Mouse (Mus musculus) heart, embryonic 14.5 days (tissue): Measurements from ENCODE around the gene Brpf1. TPM values are rescaled to one million over a fixed set of nuclear protein-coding genes. Genes with fewer than 3 reads are reported as not detected.

ENCODE experiments used
- ATAC-seq: fragments of 200-750 bp; cut with Nextera tagmentation; 2 replicates; pipeline ENCODE4 v1.8.0; 2017; ENCODE audit warnings: low read depth, moderate TSS enrichment; ENCODE audit not compliant: insufficient number of reproducible peaks, insufficient read depth, low FRiP score
- H3K27ac ChIP-seq, 2 experiments: fragments of 200-500 bp in 1 of 2; fragments of 300-500 bp in 1 of 2; sonication (generic) in 1 of 2; replicated peaks in 1 of 2; 2 replicates each; pipeline ENCODE4 v1.5.1; 2012 to 2014; ENCODE audit warnings: low read depth in 2 of 2, low read length in 2 of 2, control low read depth in 1 of 2, mild to moderate bottlenecking in 1 of 2, mixed read lengths in 1 of 2; ENCODE audit not compliant: control insufficient read depth in 1 of 2, insufficient read depth in 1 of 2
- H3K27me3 ChIP-seq: fragments of 300-500 bp; sonication (generic); 2 replicates; pipeline ENCODE4 v1.6.1; 2014; ENCODE audit warnings: mild to moderate bottlenecking, low read length, control low read depth; ENCODE audit not compliant: control insufficient read depth, insufficient read depth
- H3K36me3 ChIP-seq: fragments of 300-500 bp; sonication (generic); 2 replicates; pipeline ENCODE4 v1.6.1; 2014; ENCODE audit warnings: mild to moderate bottlenecking, control low read depth, low read length, mixed read lengths; ENCODE audit not compliant: control insufficient read depth, insufficient read depth
- H3K4me1 ChIP-seq, 2 experiments: fragments of 200-500 bp in 1 of 2; fragments of 300-500 bp in 1 of 2; sonication (generic) in 1 of 2; 2 replicates each; pipeline ENCODE4 v1.6.1; 2012 to 2014; ENCODE audit warnings: low read length in 2 of 2, control low read depth in 1 of 2, mixed read lengths in 1 of 2; ENCODE audit not compliant: control insufficient read depth in 2 of 2, insufficient read depth in 2 of 2
- H3K4me2 ChIP-seq: fragments of 300-500 bp; sonication (generic); 2 replicates; pipeline ENCODE4 v1.6.1; 2014; ENCODE audit warnings: mild to moderate bottlenecking, low read length
- H3K4me3 ChIP-seq, 2 experiments: fragments of 200-500 bp in 1 of 2; fragments of 300-500 bp in 1 of 2; sonication (generic) in 1 of 2; 2 replicates each; pipeline ENCODE4 v1.5.1; 2012 to 2014; ENCODE audit warnings: low read length in 2 of 2, mild to moderate bottlenecking in 2 of 2, control low read depth in 1 of 2, low read depth in 1 of 2, moderate library complexity in 1 of 2; ENCODE audit not compliant: control insufficient read depth in 1 of 2, insufficient read depth in 1 of 2
- H3K9ac ChIP-seq: fragments of 300-500 bp; sonication (generic); 2 replicates; pipeline ENCODE4 v1.6.1; 2014; ENCODE audit warnings: mild to moderate bottlenecking, low read length
- H3K9me3 ChIP-seq: fragments of 300-500 bp; sonication (generic); 2 replicates; pipeline ENCODE4 v1.6.1; 2016; ENCODE audit warnings: low read length, control low read depth; ENCODE audit not compliant: control insufficient read depth
- WGBS: fragments of 180-500 bp; shearing (Covaris S2); extraction: QIAGEN DNeasy Blood & Tissue Kit; methylation state at CpG from one replicate; pipeline ENCODE4 v1.1.7; 2014; 5-methylcytosine and 5-hydroxymethylcytosine counted together
- polyA plus RNA-seq: library from polyadenylated mRNA; unstranded; fragments of >200 nt; fragmentation: Nextera tagmentation; extraction: Ambion mirVana; gene quantifications from 2 replicates; pipeline ENCODE4 v1.2.1, GENCODE M21; 2014

Brpf1 gene
- polyA plus RNA-seq, 1 experiment from 2014 or later = 11.8 TPM

DNA sequence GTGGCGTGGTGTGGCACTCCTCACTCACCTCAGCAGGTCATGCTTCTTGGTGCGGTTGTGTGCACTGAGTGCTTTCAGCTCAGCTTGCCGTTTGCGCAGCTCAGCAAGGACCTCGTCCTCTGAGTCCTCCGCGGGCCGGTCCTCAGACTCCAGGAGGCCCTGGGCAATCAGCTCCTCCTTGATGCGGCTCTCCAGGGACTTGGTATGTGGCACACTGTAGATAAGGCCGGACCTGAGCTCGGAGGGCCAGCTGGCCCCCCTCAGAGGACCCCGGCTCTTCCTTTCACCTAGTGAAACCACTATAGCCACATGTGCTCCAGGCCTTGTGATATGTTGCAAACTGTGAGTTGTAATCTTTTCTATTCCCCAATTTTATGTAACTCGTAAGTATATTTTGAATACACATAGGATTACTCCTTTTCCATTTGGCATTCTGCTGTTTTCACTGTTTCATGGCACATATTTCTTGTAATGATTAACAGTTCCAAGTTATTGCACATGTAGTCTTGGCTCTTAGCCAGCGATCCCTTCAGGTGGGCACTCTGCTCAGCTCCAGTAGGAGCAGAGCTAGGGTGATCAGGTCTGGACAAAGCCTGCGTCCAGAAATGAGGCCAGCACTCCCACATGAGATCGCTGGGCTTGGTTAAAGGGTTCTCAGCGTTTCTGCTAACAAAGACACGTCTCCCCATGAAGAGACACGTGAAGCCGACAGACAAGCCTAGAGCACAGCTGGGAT lies 63.4 kb downstream of the Brpf1 start:
- Histone ChIP-seq H3K4me2 (no peak overlapping the region), H3K27me3 (no peaks in the 10 kb centered on the region), H3K27ac (no peak overlapping the region), H3K9me3 (no peaks in the 10 kb centered on the region), H3K36me3 (peaks cover 91% of the 10 kb centered on the region), H3K4me1 (no peaks in the 10 kb centered on the region), H3K9ac (no peak overlapping the region), H3K4me3 (no peak overlapping the region)
- 87% methylated on average over 20 of the region's 20 CpGs for WGBS
- no peak for ATAC-seq

- Histone ChIP-seq H3K36me3 (peaks cover 74% of the 10 kb centered on the region), H3K9me3 (no peaks in the 10 kb centered on the region), H3K9ac (no peak overlapping the region), H3K4me2 (no peak overlapping the region), H3K4me3 (no peak overlapping the region), H3K27ac (no peak overlapping the region), H3K27me3 (no peaks in the 10 kb centered on the region), H3K4me1 (peaks cover 0 to 6% of the 10 kb centered on the region in 2 experiments; a peak in 1 of 4 replicates)
- no peak for ATAC-seq
- 97% methylated on average over 4 of the region's 4 CpGs for WGBS
Observed at GRCm38 (mm10) chr6:113373491-113373890, 66.6 kb downstream of the Brpf1 start.

Other genes with a start within 250 kb of the Brpf1 start
- gene Setd5, start 229.8 kb upstream of the Brpf1 start, polyA plus RNA-seq = 57.0 and 59.1 TPM in 2 replicates
- 0.22 and 0.61 TPM in 2 replicates for gene Lhfpl4, start 111.8 kb upstream of the Brpf1 start, polyA plus RNA-seq
- gene Mtmr14, start 69.3 kb upstream of the Brpf1 start, polyA plus RNA-seq = 25.3 and 26.7 TPM in 2 replicates
- gene Cpne9, start 24.8 kb upstream of the Brpf1 start, polyA plus RNA-seq = 0.07 TPM in 1 of 2 replicates, not detected in the other
- 10.1 and 10.3 TPM in 2 replicates for gene Ogg1, start 19.8 kb downstream of the Brpf1 start, polyA plus RNA-seq
- gene Camk1, start 36.8 kb downstream of the Brpf1 start, polyA plus RNA-seq = 131 and 134 TPM in 2 replicates
- 38.6 and 42.2 TPM in 2 replicates for gene Tada3, start 70.7 kb downstream of the Brpf1 start, polyA plus RNA-seq
- gene Arpc4, start 71.0 kb downstream of the Brpf1 start, polyA plus RNA-seq = 145 and 155 TPM in 2 replicates
- 1.0 and 1.4 TPM in 2 replicates for gene Ttll3, start 82.1 kb downstream of the Brpf1 start, polyA plus RNA-seq
- 11.1 and 12.8 TPM in 2 replicates for gene Rpusd3, start 112.2 kb downstream of the Brpf1 start, polyA plus RNA-seq
- not detected in 2 replicates for gene Cidec, start 128.6 kb downstream of the Brpf1 start, polyA plus RNA-seq
- 54.2 and 57.5 TPM in 2 replicates for gene Jagn1, start 135.4 kb downstream of the Brpf1 start, polyA plus RNA-seq
- 0.99 and 1.4 TPM in 2 replicates for gene Il17re, start 151.3 kb downstream of the Brpf1 start, polyA plus RNA-seq
- 5.6 and 9.5 TPM in 2 replicates for gene Il17rc, start 164.3 kb downstream of the Brpf1 start, polyA plus RNA-seq
- gene Creld1, start 176.2 kb downstream of the Brpf1 start, polyA plus RNA-seq = 30.7 and 32.6 TPM in 2 replicates
- gene Prrt3, start 194.8 kb downstream of the Brpf1 start, polyA plus RNA-seq = 0.13 and 0.27 TPM in 2 replicates
- gene Emc3, start 224.5 kb downstream of the Brpf1 start, polyA plus RNA-seq = 84.6 and 89.2 TPM in 2 replicates
- 10.1 and 10.6 TPM in 2 replicates for gene Fancd2, start 224.5 kb downstream of the Brpf1 start, polyA plus RNA-seq